Mouse (Mus musculus): ENCODE results near the gene Trib3.
A peak's percentile ranks its signal among the peaks of the same experiment; 100 is the strongest.

Trib3 gene

GRCm38 (mm10) chr2:152346776-152347465, 3.1 kb upstream of the Trib3 start:
- DNase-seq (ENCODE audit: low spot score in 2 of 2), result no peak

- no peak for DNase-seq (ENCODE audit: low spot score in 2 of 2)
Measured at GRCm38 (mm10) chr2:152345393-152345792, 1.6 kb upstream of the Trib3 start.

- DNase-seq (ENCODE audit: low spot score in 2 of 2), result no peak
Measured at GRCm38 (mm10) chr2:152344909-152345308, 1.1 kb upstream of the Trib3 start.

- DNase-seq (ENCODE audit: low spot score in 2 of 2), result no peak
Measured at GRCm38 (mm10) chr2:152344361-152344760, 529 bp upstream of the Trib3 start.

- DNase-seq (ENCODE audit: low spot score in 2 of 2), result no peak
Measured at GRCm38 (mm10) chr2:152339631-152340179, 4.1 kb downstream of the Trib3 start.

GRCm38 (mm10) chr2:152338319-152338718, 5.5 kb downstream of the Trib3 start:
- no peak for DNase-seq (ENCODE audit: low spot score in 2 of 2)

GRCm38 (mm10) chr2:152337591-152338212, 6.1 kb downstream of the Trib3 start:
- DNase-seq (ENCODE audit: low spot score in 2 of 2), result no peak

- DNase-seq (ENCODE audit: low spot score in 2 of 2), result no peak
Measured at GRCm38 (mm10) chr2:152336856-152337255, 7.0 kb downstream of the Trib3 start.

- no peak for DNase-seq (ENCODE audit: low spot score in 2 of 2)
Measured at GRCm38 (mm10) chr2:152335289-152335820, 8.5 kb downstream of the Trib3 start.

GRCm38 (mm10) chr2:152333345-152334006, 10.4 kb downstream of the Trib3 start:
- DNase-seq (ENCODE audit: low spot score in 2 of 2), result no peak

- peak; percentile 87 to 88 for DNase-seq (ENCODE audit: low spot score in 2 of 2)
Measured at GRCm38 (mm10) chr2:152332101-152332825, 11.6 kb downstream of the Trib3 start, which contains the start of gene Rbck1. TSS of gene Rbck1 (minus strand) at chr2:152332653.

GRCm38 (mm10) chr2:152330858-152331423, 12.9 kb downstream of the Trib3 start:
- DNase-seq (ENCODE audit: low spot score in 2 of 2), result no peak

GRCm38 (mm10) chr2:152327980-152328379, 15.9 kb downstream of the Trib3 start:
- no peak for DNase-seq (ENCODE audit: low spot score in 2 of 2)

GRCm38 (mm10) chr2:152326654-152327053, 17.2 kb downstream of the Trib3 start:
- DNase-seq (ENCODE audit: low spot score in 2 of 2), result no peak

GRCm38 (mm10) chr2:152326157-152326556, 17.7 kb downstream of the Trib3 start:
- DNase-seq (ENCODE audit: low spot score in 2 of 2), result no peak

GRCm38 (mm10) chr2:152324842-152325241, 19.0 kb downstream of the Trib3 start:
- DNase-seq (ENCODE audit: low spot score in 2 of 2), result no peak

GRCm38 (mm10) chr2:152323971-152324370, 19.9 kb downstream of the Trib3 start:
- DNase-seq (ENCODE audit: low spot score in 2 of 2), result no peak

- no peak for DNase-seq (ENCODE audit: low spot score in 2 of 2)
Measured at GRCm38 (mm10) chr2:152322198-152322597, 21.6 kb downstream of the Trib3 start.

GRCm38 (mm10) chr2:152321558-152321957, 22.3 kb downstream of the Trib3 start:
- no peak for DNase-seq (ENCODE audit: low spot score in 2 of 2)

- no peak for DNase-seq (ENCODE audit: low spot score in 2 of 2)
Measured at GRCm38 (mm10) chr2:152317054-152317453, 26.8 kb downstream of the Trib3 start.

- DNase-seq (ENCODE audit: low spot score in 2 of 2), result no peak
Measured at GRCm38 (mm10) chr2:152313926-152314325, 29.9 kb downstream of the Trib3 start.

Data from frontal cortex, postnatal 36 days (tissue).